Mouse (Mus musculus) embryo, embryonic 9.5 days (tissue): Measurements from ENCODE around the gene Tdrd5.
A peak's percentile ranks its signal among the peaks of the same experiment; 100 is the strongest.
"Not testable (repeated sequence)": the region's sequence is repeated elsewhere in the genome, so short reads cannot be mapped to it uniquely, and the experiment has no call there.

Experiments used
- DNase-seq: peaks from one replicate; pipeline ENCODE4 v3.0.0-alpha.2; 2017; ENCODE audit errors: extremely low spot score

Gene Tdrd5

GRCm38 (mm10) chr1:156263352-156263751 lies 40.1 kb downstream of the Tdrd5 start:
- peak; percentile 68 for DNase-seq

- no peak for DNase-seq
These were observed 48.6 kb downstream of the Tdrd5 start for GRCm38 (mm10) chr1:156254866-156255265.

- DNase-seq, result not testable (repeated sequence)
These were observed 52.4 kb downstream of the Tdrd5 start for GRCm38 (mm10) chr1:156251096-156251495.

- DNase-seq, result no peak
These were observed 55.6 kb downstream of the Tdrd5 start for GRCm38 (mm10) chr1:156247893-156248292.

GRCm38 (mm10) chr1:156241713-156242348 lies 61.6 kb downstream of the Tdrd5 start:
- peak; percentile 58 for DNase-seq

- DNase-seq, result no peak
These were observed 62.4 kb downstream of the Tdrd5 start for GRCm38 (mm10) chr1:156241035-156241434.

GRCm38 (mm10) chr1:156231122-156231521 lies 72.3 kb downstream of the Tdrd5 start:
- DNase-seq, result no peak

GRCm38 (mm10) chr1:156230339-156231089 lies 73.0 kb downstream of the Tdrd5 start:
- peak; percentile 62 for DNase-seq

GRCm38 (mm10) chr1:156229448-156229847 lies 74.0 kb downstream of the Tdrd5 start:
- peak; percentile 74 for DNase-seq

GRCm38 (mm10) chr1:156228728-156229127 lies 74.7 kb downstream of the Tdrd5 start:
- DNase-seq, result no peak

GRCm38 (mm10) chr1:156226903-156227302 lies 76.6 kb downstream of the Tdrd5 start:
- DNase-seq, result no peak

- DNase-seq, result peak; percentile 62
These were observed 81.1 kb downstream of the Tdrd5 start for GRCm38 (mm10) chr1:156222205-156223000.

GRCm38 (mm10) chr1:156221327-156221726 lies 82.1 kb downstream of the Tdrd5 start:
- DNase-seq, result no peak

GRCm38 (mm10) chr1:156218573-156218972 lies 84.9 kb downstream of the Tdrd5 start:
- no peak for DNase-seq

GRCm38 (mm10) chr1:156217941-156218340 lies 85.5 kb downstream of the Tdrd5 start:
- DNase-seq, result no peak

GRCm38 (mm10) chr1:156217393-156217792 lies 86.1 kb downstream of the Tdrd5 start:
- DNase-seq, result no peak

- no peak for DNase-seq
These were observed 87.2 kb downstream of the Tdrd5 start for GRCm38 (mm10) chr1:156216249-156216648.

- DNase-seq, result no peak
These were observed 88.8 kb downstream of the Tdrd5 start for GRCm38 (mm10) chr1:156214651-156215050.

GRCm38 (mm10) chr1:156212923-156213322 lies 90.5 kb downstream of the Tdrd5 start:
- no peak for DNase-seq

GRCm38 (mm10) chr1:156211809-156212317 lies 91.6 kb downstream of the Tdrd5 start:
- no peak for DNase-seq
